Mouse (Mus musculus) midbrain, postnatal 0 days (tissue): ENCODE results near the gene Olfr1416. TPM values are rescaled to one million over a fixed set of nuclear protein-coding genes. Genes with fewer than 3 reads are reported as not detected.

ENCODE experiments used
- ATAC-seq: fragments of 200-750 bp; cut with Nextera tagmentation; 2 replicates; pipeline ENCODE4 v1.8.0; 2017; ENCODE audit warnings: moderate number of reproducible peaks, mild to moderate bottlenecking, moderate TSS enrichment, moderate library complexity; ENCODE audit not compliant: low FRiP score
- DNase-seq: peaks from one replicate; pipeline ENCODE4 v3.0.0-alpha.2; 2015; ENCODE audit warnings: low spot score
- H3K27ac ChIP-seq: fragments of 300-500 bp; sonication (generic); 2 replicates; pipeline ENCODE4 v1.5.1; 2014; ENCODE audit warnings: low read depth, mild to moderate bottlenecking, low read length, mixed read lengths
- H3K27me3 ChIP-seq: fragments of 300-500 bp; sonication (generic); 2 replicates; pipeline ENCODE4 v1.6.1; 2014; ENCODE audit warnings: low read length, control low read depth, mixed read lengths; ENCODE audit not compliant: insufficient read depth
- H3K36me3 ChIP-seq: fragments of 300-500 bp; sonication (generic); 2 replicates; pipeline ENCODE4 v1.6.1; 2014; ENCODE audit warnings: low read length, control low read depth, mixed read lengths; ENCODE audit not compliant: insufficient read depth
- H3K4me1 ChIP-seq: fragments of 300-500 bp; sonication (generic); 2 replicates; pipeline ENCODE4 v1.6.1; 2014; ENCODE audit warnings: mild to moderate bottlenecking, control low read depth, antibody characterized with exemption, low read length, mixed read lengths; ENCODE audit not compliant: insufficient read depth
- H3K4me2 ChIP-seq: fragments of 300-500 bp; sonication (generic); 2 replicates; pipeline ENCODE4 v1.6.1; 2014; ENCODE audit warnings: low read depth, mild to moderate bottlenecking, low read length, mixed read lengths; ENCODE audit not compliant: poor library complexity, severe bottlenecking
- H3K4me3 ChIP-seq: fragments of 300-500 bp; sonication (generic); 2 replicates; pipeline ENCODE4 v1.5.1; 2014; ENCODE audit warnings: low read depth, mild to moderate bottlenecking, low read length, moderate library complexity
- H3K9ac ChIP-seq: fragments of 300-500 bp; sonication (generic); replicated peaks from 2 replicates; pipeline ENCODE4 v1.6.1; 2014; ENCODE audit warnings: mild to moderate bottlenecking, low read length, moderate library complexity, mixed read lengths; ENCODE audit not compliant: poor library complexity, severe bottlenecking
- H3K9me3 ChIP-seq: fragments of 300-500 bp; sonication (generic); 2 replicates; pipeline ENCODE4 v1.6.1; 2016; ENCODE audit warnings: low read length, control low read depth
- CTCF ChIP-seq: IDR thresholded peaks from 2 replicates; pipeline ENCODE4 v1.5.1; 2016; ENCODE audit warnings: antibody characterized with exemption, mild to moderate bottlenecking
- WGBS: fragments of 180-500 bp; shearing (Covaris S2); extraction: QIAGEN DNeasy Blood & Tissue Kit; methylation state at CpG from one replicate; pipeline ENCODE4 v1.1.7; 2014; 5-methylcytosine and 5-hydroxymethylcytosine counted together
- microRNA-seq: library from miRNA; unstranded; fragments of <30 nt; microRNA quantifications from one replicate; pipeline ENCODE4, GENCODE M21; 2016; ENCODE audit warnings: borderline number of aligned reads
- polyA plus RNA-seq: library from polyadenylated mRNA; unstranded; fragments of >200 nt; fragmentation: Nextera tagmentation; extraction: Ambion mirVana; gene quantifications from 2 replicates; pipeline ENCODE4 v1.2.1, GENCODE M21; 2015
- total RNA-seq: library from RNA; depleted of rRNA; stranded (reverse); fragments of >200 nt; gene quantifications from 2 replicates; pipeline ENCODE4 v1.2.3, GENCODE M21; 2014; rRNA removed

The Olfr1416 gene
- total and polyA plus RNA-seq, 2 experiments from 2014 or later = not detected

- H3K4me2 ChIP-seq = no peak overlapping the region
- H3K27ac ChIP-seq = no peak overlapping the region
- peaks cover 22% of the 10 kb centered on the region for H3K36me3 ChIP-seq
- no peaks in the 10 kb centered on the region for H3K27me3 ChIP-seq
- 0 out of 2 replicates have a peak, but pooled peaks have one; percentile 25 for ATAC-seq
- no peak overlapping the region for H3K9ac ChIP-seq
- peak; percentile 37 for DNase-seq
- 35% methylated on average over 4 of the region's 4 CpGs for WGBS
- no peak overlapping the region for H3K4me3 ChIP-seq
- H3K9me3 ChIP-seq = no peaks in the 10 kb centered on the region
- peak; percentile 37; the same call in 1 of the 2 replicates for TF ChIP-seq CTCF
- no peaks in the 10 kb centered on the region for H3K4me1 ChIP-seq
These were observed 48.0 kb downstream of the Olfr1416 start for GRCm38 (mm10) chr1:92436831-92437321.

- H3K27me3 ChIP-seq = no peaks in the 10 kb centered on the region
- H3K36me3 ChIP-seq = peaks cover 16% of the 10 kb centered on the region
- 94% methylated on average over 1 of the region's 1 CpGs for WGBS
- H3K4me3 ChIP-seq = no peak overlapping the region
- H3K9ac ChIP-seq = no peak overlapping the region
- no peak overlapping the region for H3K4me2 ChIP-seq
- TF ChIP-seq CTCF = no peak
- ATAC-seq (no peak), DNase-seq (no peak)
- H3K4me1 ChIP-seq = no peaks in the 10 kb centered on the region
- no peaks in the 10 kb centered on the region for H3K9me3 ChIP-seq
- H3K27ac ChIP-seq = no peak overlapping the region
These were observed 49.9 kb downstream of the Olfr1416 start for GRCm38 (mm10) chr1:92434986-92435385.

DNA sequence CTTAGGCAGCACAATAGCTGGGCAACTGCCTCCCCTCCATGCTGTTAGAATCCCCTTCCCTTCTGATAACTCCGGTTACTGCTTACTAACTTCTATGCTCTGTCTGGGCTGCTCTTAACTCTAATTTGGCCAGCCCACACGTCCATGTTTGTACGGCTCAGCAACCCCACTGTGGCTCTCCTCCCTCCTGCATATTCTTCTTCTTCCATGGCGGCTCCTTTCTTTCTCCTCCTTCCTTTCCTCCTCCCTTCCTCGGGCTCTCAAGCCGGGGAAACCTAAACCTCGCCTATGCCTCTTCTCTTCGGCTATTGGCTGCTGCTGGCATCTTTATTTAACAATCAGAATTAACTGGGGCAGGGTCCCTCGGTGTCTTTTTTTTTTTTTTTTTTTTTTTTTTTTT lies 52.1 kb downstream of the Olfr1416 start:
- TF ChIP-seq CTCF = no peak
- H3K4me2 ChIP-seq = no peak overlapping the region
- H3K27ac ChIP-seq = no peak overlapping the region
- 75% methylated on average over 9 of the region's 9 CpGs for WGBS
- no peaks in the 10 kb centered on the region for H3K9me3 ChIP-seq
- no peaks in the 10 kb centered on the region for H3K36me3 ChIP-seq
- H3K4me1 ChIP-seq = no peaks in the 10 kb centered on the region
- H3K4me3 ChIP-seq = no peak overlapping the region
- no peaks in the 10 kb centered on the region for H3K27me3 ChIP-seq
- no peak for ATAC-seq
- H3K9ac ChIP-seq = no peak overlapping the region
- DNase-seq = no peak

- Histone ChIP-seq H3K36me3 (no peaks in the 10 kb centered on the region), H3K27me3 (no peaks in the 10 kb centered on the region), H3K27ac (no peak overlapping the region), H3K9me3 (no peaks in the 10 kb centered on the region), H3K9ac (no peak overlapping the region), H3K4me3 (no peak overlapping the region), H3K4me2 (no peak overlapping the region), H3K4me1 (no peaks in the 10 kb centered on the region)
- WGBS = 40% methylated on average over 4 of the region's 4 CpGs
- no peak for ATAC-seq
- DNase-seq = no peak
- no peak for TF ChIP-seq CTCF
These were observed 52.8 kb downstream of the Olfr1416 start for GRCm38 (mm10) chr1:92432098-92432497.

GRCm38 (mm10) chr1:92431420-92431819 lies 53.5 kb downstream of the Olfr1416 start:
- WGBS = 79% methylated on average over 3 of the region's 3 CpGs
- no peak overlapping the region for H3K4me3 ChIP-seq
- no peak for TF ChIP-seq CTCF
- H3K4me2 ChIP-seq = no peak overlapping the region
- H3K27ac ChIP-seq = no peak overlapping the region
- no peaks in the 10 kb centered on the region for H3K36me3 ChIP-seq
- DNase-seq (no peak), ATAC-seq (no peak)
- H3K4me1 ChIP-seq = no peaks in the 10 kb centered on the region
- H3K9me3 ChIP-seq = no peaks in the 10 kb centered on the region
- H3K27me3 ChIP-seq = no peaks in the 10 kb centered on the region
- no peak overlapping the region for H3K9ac ChIP-seq

- Histone ChIP-seq H3K27me3 (no peaks in the 10 kb centered on the region), H3K9me3 (no peaks in the 10 kb centered on the region), H3K4me2 (no peak overlapping the region), H3K36me3 (no peaks in the 10 kb centered on the region), H3K9ac (no peak overlapping the region), H3K4me3 (no peak overlapping the region), H3K27ac (no peak overlapping the region), H3K4me1 (no peaks in the 10 kb centered on the region)
- no peak for TF ChIP-seq CTCF
- WGBS = 100% methylated on average over 1 of the region's 1 CpGs
- ATAC-seq = no peak
- DNase-seq = no peak
These were observed 53.9 kb downstream of the Olfr1416 start for GRCm38 (mm10) chr1:92430991-92431390.

Small RNA genes within 50 kb of the gene (microRNA-seq; reads per million reads assigned to microRNA genes)
- 3.4 reads per million, percentile 2 among the genes with 10 or more reads in this experiment for gene Mir6900

Other genes starting within 250 kb of the Olfr1416 start
- gene Ndufa10, start 11.3 kb downstream of the Olfr1416 start, total RNA-seq = 168 and 219 TPM in 2 replicates
- 329 and 363 TPM in 2 replicates for gene Ndufa10, start 11.3 kb downstream of the Olfr1416 start, polyA plus RNA-seq
- gene Olfr1415, start 11.0 kb upstream of the Olfr1416 start, total RNA-seq = not detected in 2 replicates
- gene Olfr1415, start 11.0 kb upstream of the Olfr1416 start, polyA plus RNA-seq = not detected in 2 replicates
- gene Olfr1414, start 33.5 kb upstream of the Olfr1416 start, total RNA-seq = not detected in 2 replicates
- gene Olfr1414, start 33.5 kb upstream of the Olfr1416 start, polyA plus RNA-seq = not detected in 2 replicates
- not detected in 2 replicates for gene Olfr1413, start 86.2 kb upstream of the Olfr1416 start, total RNA-seq
- not detected in 2 replicates for gene Olfr1413, start 86.2 kb upstream of the Olfr1416 start, polyA plus RNA-seq
- not detected in 2 replicates for gene Olfr1412, start 100.7 kb upstream of the Olfr1416 start, total RNA-seq
- not detected in 2 replicates for gene Olfr1412, start 100.7 kb upstream of the Olfr1416 start, polyA plus RNA-seq
- not detected in 2 replicates for gene Olfr1411, start 109.3 kb upstream of the Olfr1416 start, total RNA-seq
- not detected in 2 replicates for gene Olfr1411, start 109.3 kb upstream of the Olfr1416 start, polyA plus RNA-seq
- gene Olfr1410, start 120.7 kb upstream of the Olfr1416 start, total RNA-seq = not detected in 2 replicates
- gene Olfr1410, start 120.7 kb upstream of the Olfr1416 start, polyA plus RNA-seq = not detected in 2 replicates
- gene Olfr12, start 132.7 kb upstream of the Olfr1416 start, total RNA-seq = not detected in 2 replicates
- gene Olfr12, start 132.7 kb upstream of the Olfr1416 start, polyA plus RNA-seq = not detected in 2 replicates
- gene Cops9, start 156.9 kb upstream of the Olfr1416 start, total RNA-seq = 182 and 297 TPM in 2 replicates
- 598 and 604 TPM in 2 replicates for gene Cops9, start 156.9 kb upstream of the Olfr1416 start, polyA plus RNA-seq
- gene Otos, start 163.7 kb upstream of the Olfr1416 start, total RNA-seq = not detected in 2 replicates
- gene Otos, start 163.7 kb upstream of the Olfr1416 start, polyA plus RNA-seq = 0.69 and 0.96 TPM in 2 replicates